Comparison of ENCODE assay signal across 31 mouse cellular contexts in the genomic region with DNA sequence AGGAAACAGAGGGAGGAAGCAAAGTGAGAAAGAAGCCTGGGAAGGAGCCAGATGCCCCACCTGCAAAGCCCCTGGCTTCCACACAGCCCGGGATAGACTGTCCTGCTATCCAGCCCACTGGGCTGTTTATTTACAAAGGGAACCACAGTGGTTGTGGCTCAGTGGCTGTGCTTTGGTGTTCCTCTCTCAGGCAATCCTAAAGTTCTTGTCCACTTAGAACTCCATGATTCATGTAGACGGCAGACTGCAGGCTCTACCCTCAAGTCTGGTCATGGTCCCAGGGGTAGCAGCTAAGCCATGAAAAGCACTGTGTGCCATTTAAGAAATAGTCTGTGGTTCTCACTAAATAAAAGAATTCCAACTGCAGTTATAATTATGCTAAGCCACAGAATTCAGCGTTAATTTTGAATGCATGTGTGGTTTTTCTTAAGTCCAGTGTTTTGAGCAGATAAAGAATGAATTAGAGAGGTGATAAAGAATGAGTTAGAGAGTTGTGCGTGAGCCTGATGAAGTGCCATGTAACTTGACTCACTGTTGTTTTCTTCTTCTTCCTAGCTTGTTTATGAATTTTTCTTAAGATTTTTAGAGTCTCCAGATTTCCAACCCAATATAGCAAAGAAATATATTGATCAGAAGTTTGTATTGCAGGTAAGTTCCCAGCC. TPM values are rescaled to one million over a fixed set of nuclear protein-coding genes. Genes with fewer than 3 reads are reported as not detected.
DNase-seq lines count a peak whose midpoint lies in the region; ATAC-seq and TF ChIP-seq lines count a peak whose summit lies in the region.
"Had no signal": no experiment of that assay in that cellular context is flagged by ENCODE, and none has a peak within 500 bp of the region (broad histone marks: within the 10 kb centered on the region; RNA-seq: fewer than 3 reads in every experiment).

No protein-coding gene starts in this region.

- POLR2A ChIA-PET in Patski (lab: Charles Lee): no interaction called here

- H3K27ac ChIP-seq in kidney, embryonic 16.5 days (ENCODE audit: low read length): peak overlapping the region; percentile 51; the same call in 1 of the 2 replicates
- H3K27ac ChIP-seq: embryonic facial prominence, embryonic 10.5 days; embryonic facial prominence, embryonic 15.5 days; forebrain, embryonic 13.5 days; heart, adult 2 months; hindbrain, embryonic 13.5 days; kidney, postnatal 0 days; lung, embryonic 15.5 days; neural tube, embryonic 12.5 days; stomach, postnatal 0 days had no signal

- CTCF ChIA-PET in Patski (lab: Charles Lee): no interaction called here

- in situ Hi-C loops in Patski (cut with MboI; ENCODE audit: low pct_unique_long_range_greater_than_20kb): no loop called here

- no peak for DNase-seq in kidney, postnatal 10 days
- peak; percentile 77 for DNase-seq in Patski (ENCODE audit: low read depth, low spot score)
- DNase-seq in ovary, postnatal 36 days (ENCODE audit: low spot score): no peak
- DNase-seq in layer of hippocampus, postnatal 14 days (ENCODE audit: low spot score in 2 of 2): no peak
- DNase-seq in heart, adult 11 months: no peak
- DNase-seq: adrenal gland, adult 2 months; adrenal gland, postnatal 36 days; cerebellum, adult 18-20 months; cerebellum, postnatal 14 days; gastrocnemius, postnatal 25 days; heart, adult 2 months; heart, postnatal 4 days; layer of hippocampus, adult 9-11 months; lung, postnatal 4 days; right cerebral cortex, postnatal 4 days; thymus, adult 18-20 months; thymus, postnatal 25 days had no signal

- H3K79me2 ChIP-seq in C2C12 (ENCODE audit: control insufficient read depth, insufficient read depth): no peaks in the 10 kb centered on the region

- TF ChIP-seq CTCF in C2C12 (IDR thresholded peaks at IDR 0.05; ENCODE audit: control insufficient read depth, insufficient read depth, insufficient read length): no peak
- TF ChIP-seq CTCF in Patski (IDR thresholded peaks at IDR 0.05): no peak

- 74% methylated on average over 4 of the region's 4 CpGs for WGBS in kidney, embryonic 16.5 days

- H3K9me3 ChIP-seq in kidney, embryonic 16.5 days (ENCODE audit: low read length): no peaks in the 10 kb centered on the region
- H3K9me3 ChIP-seq: embryonic facial prominence, embryonic 10.5 days; embryonic facial prominence, embryonic 15.5 days; forebrain, embryonic 13.5 days; heart, embryonic 12.5 days; hindbrain, embryonic 13.5 days; lung, embryonic 15.5 days; neural tube, embryonic 12.5 days had no signal

- no peak for ATAC-seq in kidney, embryonic 16.5 days (ENCODE audit: low FRiP score, low TSS enrichment)
- peak; percentile 89 for ATAC-seq in Patski
- peak; percentile 35; the same call in 1 of the 2 replicates for ATAC-seq in megakaryocyte progenitor cell, adult 5-6 weeks (replicated peaks; ENCODE audit: poor library complexity)
- ATAC-seq: forebrain, embryonic 13.5 days; intestine, embryonic 16.5 days; midbrain, embryonic 16.5 days had no signal

- H3K9ac ChIP-seq in kidney, embryonic 16.5 days (replicated peaks; ENCODE audit: low read length): no peak overlapping the region
- H3K9ac ChIP-seq: embryonic facial prominence, embryonic 15.5 days; forebrain, embryonic 13.5 days; heart, embryonic 12.5 days; hindbrain, embryonic 13.5 days; lung, embryonic 15.5 days; neural tube, embryonic 12.5 days had no signal

- H3K4me1 ChIP-seq in kidney, embryonic 16.5 days (ENCODE audit: insufficient read depth, low read length): peaks cover 22% of the 10 kb centered on the region
- H3K4me1 ChIP-seq: embryonic facial prominence, embryonic 15.5 days; forebrain, embryonic 13.5 days; lung, embryonic 15.5 days had no signal

- H3ac ChIP-seq in C2C12 (ENCODE audit: control insufficient read depth, insufficient read length, low read depth): no peak overlapping the region

- no peak overlapping the region for H3K4me3 ChIP-seq in kidney, embryonic 16.5 days (ENCODE audit: low read length)
- H3K4me3 ChIP-seq in C2C12 (ENCODE audit: insufficient read depth, poor library complexity, severe bottlenecking): no peak overlapping the region
- H3K4me3 ChIP-seq: embryonic facial prominence, embryonic 10.5 days; embryonic facial prominence, embryonic 15.5 days; forebrain, embryonic 13.5 days; heart, adult 2 months; heart, embryonic 12.5 days; hindbrain, embryonic 13.5 days; lung, embryonic 15.5 days; neural tube, embryonic 12.5 days had no signal

- H3K4me2 ChIP-seq in kidney, embryonic 16.5 days (replicated peaks; ENCODE audit: low read depth, low read length): 0 out of 2 replicates have a peak overlapping the region, but pooled peaks have one; percentile 8
- H3K4me2 ChIP-seq: embryonic facial prominence, embryonic 15.5 days; forebrain, embryonic 13.5 days; heart, embryonic 12.5 days; hindbrain, embryonic 13.5 days; lung, embryonic 15.5 days; neural tube, embryonic 12.5 days had no signal

- H3K79me3 ChIP-seq in C2C12 (ENCODE audit: low read depth): no peaks in the 10 kb centered on the region

- H3K36me3 ChIP-seq in kidney, embryonic 16.5 days (ENCODE audit: insufficient read depth, low read length): peaks cover 29% of the 10 kb centered on the region
- peaks cover 33% of the 10 kb centered on the region for H3K36me3 ChIP-seq in C2C12 (ENCODE audit: control insufficient read depth, insufficient read depth)

- no peaks in the 10 kb centered on the region for H3K27me3 ChIP-seq in kidney, embryonic 16.5 days (ENCODE audit: insufficient read depth, low read length)
- H3K27me3 ChIP-seq in C2C12 (ENCODE audit: control insufficient read depth, insufficient read depth, insufficient read length) (no peaks in the 10 kb centered on the region), Patski (no peaks in the 10 kb centered on the region)
- H3K27me3 ChIP-seq: embryonic facial prominence, embryonic 15.5 days; forebrain, embryonic 13.5 days; heart, embryonic 12.5 days; hindbrain, embryonic 13.5 days; lung, embryonic 15.5 days; neural tube, embryonic 12.5 days had no signal

TF ChIP-seq in C2C12, 6 proteins besides CTCF, POLR2A, EP300 and RAD21:
- TF ChIP-seq MAX (IDR thresholded peaks at IDR 0.05) (peak; percentile 14), USF1 (IDR thresholded peaks at IDR 0.05; ENCODE audit: low read depth) (no peak)

RNA-seq across cellular contexts. Expression of gene Dync1h1, which starts 56.1 kb away (rescaled TPM):
- 49.7 and 53.9 TPM in 2 replicates for polyA plus RNA-seq in kidney, embryonic 16.5 days (2015; fragmentation: Nextera tagmentation; extraction: Ambion mirVana)
- 83.5 TPM for polyA plus RNA-seq in C2C12 (2012; fragmentation: generic; extraction: Trizol)
- 188 TPM for polyA plus RNA-seq in Patski (2021)
- 60.2 and 64.4 TPM in 2 replicates for total RNA-seq in megakaryocyte progenitor cell, adult 5-6 weeks (2015)
- 91.9 and 102 TPM in 2 replicates for total RNA-seq in megakaryocyte progenitor cell, adult 5-6 weeks (2017)
- total RNA-seq in layer of hippocampus, postnatal 14 days (2021): 100 to 1,000 TPM; 301 to 319 TPM
